Mouse (Mus musculus) stomach, postnatal 0 days (tissue): ENCODE results near the gene L3mbtl3.

Source experiments
- CTCF ChIP-seq: IDR thresholded peaks from 2 replicates; pipeline ENCODE4 v1.5.1; 2016; ENCODE audit warnings: antibody characterized with exemption, low read depth, mild to moderate bottlenecking, moderate library complexity
- EP300 ChIP-seq: optimal IDR thresholded peaks from 2 replicates; pipeline ENCODE3; 2016; ENCODE audit warnings: antibody characterized with exemption

GRCm38 (mm10) chr10:26351129-26351738 is 24.5 kb downstream of the L3mbtl3 start:
- TF ChIP-seq CTCF (no peak), EP300 (no peak)
